Mouse (Mus musculus): ENCODE results near the gene Znhit1. TPM values are rescaled to one million over a fixed set of nuclear protein-coding genes. Genes with fewer than 3 reads are reported as not detected.
A peak's percentile ranks its signal among the peaks of the same experiment; 100 is the strongest.
"Not testable (repeated sequence)": the region's sequence is repeated elsewhere in the genome, so short reads cannot be mapped to it uniquely, and the experiment has no call there.

The Znhit1 gene
- total RNA-seq, 2 experiments from 2014 or later: 77.1 to 83.3 TPM

DNA sequence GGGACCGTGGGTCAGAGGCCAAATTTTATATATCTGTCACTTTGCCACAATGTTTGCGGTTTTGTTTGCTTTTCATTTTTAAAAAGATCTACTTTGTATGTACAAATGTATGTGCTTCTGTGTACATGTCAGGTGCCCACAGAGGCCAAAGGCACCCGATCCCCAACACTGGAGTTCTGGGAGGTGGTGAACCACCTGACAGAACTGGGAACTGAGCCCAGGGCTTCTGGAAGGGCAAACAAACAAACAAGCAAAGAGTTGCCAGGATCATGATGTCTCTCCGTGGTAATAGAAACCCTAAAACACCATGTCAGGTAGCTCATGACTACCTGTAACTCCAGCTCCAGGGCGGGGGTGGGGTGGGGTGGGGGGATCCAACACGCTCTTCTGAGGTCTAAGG lies 27.8 kb downstream of the Znhit1 start:
- DNase-seq (ENCODE audit: low spot score in 2 of 2): no peak
- no peak overlapping the region for H3K4me3 ChIP-seq
- TF ChIP-seq CTCF (conservative IDR thresholded peaks at IDR 0.05): no peak
- no peak overlapping the region for H3K27ac ChIP-seq

DNA sequence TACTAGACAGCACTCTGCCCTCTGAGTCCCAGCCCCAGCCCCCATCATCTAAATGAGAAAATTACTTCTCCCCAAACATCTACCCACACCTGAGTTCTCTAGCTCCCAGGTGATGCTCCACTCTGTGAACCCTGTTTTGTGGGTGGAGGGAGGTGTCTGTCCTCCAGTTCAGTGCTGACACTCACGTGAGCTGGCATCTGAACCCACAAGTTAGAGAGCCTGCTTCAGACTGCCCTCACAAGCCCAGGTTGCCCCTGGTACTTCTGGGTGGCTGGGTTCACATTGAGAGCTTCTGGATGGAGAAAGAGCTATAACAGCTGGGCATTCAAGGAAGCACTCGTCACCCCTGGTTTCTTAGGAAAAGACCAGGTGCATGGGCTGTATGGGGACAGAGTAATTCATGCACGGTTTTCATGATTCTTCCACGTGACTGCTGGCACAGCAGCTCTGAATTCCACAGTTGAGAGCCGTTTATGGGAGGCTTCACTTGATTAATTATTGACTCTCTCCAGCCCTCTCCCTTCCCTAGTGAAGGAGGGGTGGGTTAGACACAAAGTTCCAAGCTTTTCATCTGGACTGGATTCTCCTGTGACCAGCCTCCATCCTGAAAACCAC lies 28.7 kb downstream of the Znhit1 start:
- DNase-seq (ENCODE audit: low spot score in 2 of 2): no peak
- TF ChIP-seq CTCF (conservative IDR thresholded peaks at IDR 0.05): no peak
- Histone ChIP-seq H3K4me3 (no peak overlapping the region), H3K27ac (no peak overlapping the region)

DNA sequence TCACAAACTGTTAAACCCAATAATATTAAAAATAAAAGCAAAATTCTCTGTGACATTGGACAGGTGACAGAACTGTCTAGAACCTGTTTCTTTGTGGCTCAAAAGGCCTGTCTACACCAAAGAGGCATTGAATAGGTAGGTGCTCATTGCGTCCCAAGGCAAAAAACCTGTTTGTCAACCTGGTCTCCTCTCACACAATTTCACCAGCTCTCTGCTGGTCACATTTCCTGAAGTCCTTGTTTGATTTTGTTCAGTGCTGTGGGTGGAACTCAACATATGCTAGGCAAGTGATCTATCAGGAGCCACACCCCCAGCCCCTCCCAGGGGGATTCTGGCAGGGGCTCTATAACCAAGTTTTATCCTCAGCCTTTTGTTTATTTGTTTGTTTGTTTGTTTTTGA lies 30.6 kb downstream of the Znhit1 start:
- DNase-seq (ENCODE audit: low spot score in 2 of 2): no peak
- Histone ChIP-seq H3K27ac (no peak overlapping the region), H3K4me3 (no peak overlapping the region)
- TF ChIP-seq CTCF (conservative IDR thresholded peaks at IDR 0.05): no peak

DNA sequence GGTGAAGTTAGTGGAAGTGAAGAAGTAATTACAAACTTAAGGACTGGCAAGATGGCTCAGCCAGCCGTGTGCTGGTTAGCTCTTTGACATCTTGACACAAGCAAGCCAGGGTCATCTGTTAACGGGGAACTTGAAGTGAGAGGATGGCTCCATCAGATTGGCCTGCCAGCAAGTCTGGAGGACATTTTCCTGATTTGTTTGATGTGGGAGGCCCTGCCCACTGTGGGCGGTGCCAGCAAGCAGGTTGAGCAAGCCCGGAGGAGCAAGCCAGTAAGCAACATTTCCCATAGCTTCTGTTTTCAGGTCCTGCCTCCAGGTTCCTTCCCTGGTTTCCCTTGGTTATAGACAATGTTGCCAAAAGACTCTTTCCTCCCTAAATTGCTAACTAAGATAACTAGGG lies 32.2 kb downstream of the Znhit1 start:
- DNase-seq (ENCODE audit: low spot score in 2 of 2): no peak
- Histone ChIP-seq H3K4me3 (no peak overlapping the region), H3K27ac (no peak overlapping the region)
- TF ChIP-seq CTCF (conservative IDR thresholded peaks at IDR 0.05): no peak

DNA sequence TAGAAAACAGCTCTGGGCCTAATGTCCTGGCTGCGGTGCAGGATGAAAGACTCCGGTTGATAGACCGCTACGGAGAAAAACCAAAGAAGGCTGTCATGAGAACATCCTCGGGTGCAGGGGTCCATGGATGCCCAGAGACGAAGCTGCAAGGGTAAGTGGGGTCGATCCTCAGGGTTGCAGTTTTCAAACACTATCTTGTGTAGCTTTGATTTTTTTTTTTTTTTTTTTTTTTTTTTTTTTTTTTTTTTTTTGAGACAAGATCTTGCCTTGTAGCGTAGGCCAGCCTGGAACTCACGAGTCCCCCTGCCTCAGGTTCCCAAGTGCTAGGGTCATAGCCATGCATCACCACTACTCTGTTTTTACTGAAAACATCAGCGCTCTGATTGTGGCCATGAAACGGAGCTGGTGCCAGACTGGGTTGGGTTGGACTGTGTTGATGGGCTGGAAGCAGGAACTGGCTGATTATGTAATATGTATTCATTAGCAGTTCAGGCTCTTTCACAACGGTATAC lies 34.3 kb downstream of the Znhit1 start:
- TF ChIP-seq CTCF (conservative IDR thresholded peaks at IDR 0.05): no peak
- Histone ChIP-seq H3K4me3 (peak overlapping the region; percentile 65), H3K27ac (peak overlapping the region; percentile 90)
- DNase-seq (ENCODE audit: low spot score in 2 of 2): peak in 1 of 2 experiments; percentile 42

DNA sequence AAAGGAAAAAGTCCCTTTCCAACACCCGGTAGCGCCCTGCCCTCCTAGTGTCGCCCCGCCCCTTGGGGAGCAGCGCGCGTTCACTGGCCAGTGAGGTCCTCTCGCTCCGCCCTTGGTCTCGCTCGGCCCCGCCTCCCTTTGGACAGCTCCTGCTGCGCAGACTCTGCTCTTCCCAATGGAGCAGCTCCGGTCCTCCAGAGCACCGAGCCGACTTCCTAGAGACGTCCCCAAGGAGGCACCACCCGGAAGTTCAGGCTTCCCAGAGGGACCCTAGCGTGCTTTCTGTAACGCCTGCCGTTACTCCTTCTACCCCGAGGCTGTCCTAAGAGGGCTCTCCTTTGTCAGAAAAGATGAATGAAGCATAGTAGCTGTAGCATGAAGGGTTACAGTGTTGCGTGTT lies 34.8 kb downstream of the Znhit1 start, which contains the start of gene Fis1:
Gene Fis1 (plus strand): TSS at position 261 of the 400 bp plus-strand sequence.
- Histone ChIP-seq H3K4me3 (peak within 1 kb of the TSS; percentile 65), H3K27ac (peak within 1 kb of the TSS; percentile 90)
- TF ChIP-seq CTCF (conservative IDR thresholded peaks at IDR 0.05): peak; percentile 12; the same call in 1 of the 2 replicates

DNA sequence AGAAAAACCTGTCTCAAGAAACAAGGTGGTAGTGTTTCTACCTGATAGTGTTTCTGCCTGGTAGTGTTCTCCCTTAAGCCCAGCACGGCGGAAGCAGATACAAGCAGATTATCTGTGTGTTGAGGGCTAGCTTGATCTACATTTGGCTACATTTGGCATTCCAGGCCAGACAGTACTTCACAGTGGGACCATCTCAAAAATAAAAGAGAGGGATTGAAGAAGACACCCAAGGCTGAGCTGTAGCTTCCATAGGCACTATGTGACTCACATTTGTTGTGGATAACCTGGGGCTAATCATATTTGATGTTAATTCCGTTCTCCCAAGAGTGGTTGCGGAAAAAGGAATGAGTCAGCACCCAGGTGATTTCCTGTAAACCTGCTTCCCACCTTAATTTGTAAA lies 35.7 kb downstream of the Znhit1 start:
- no peak for TF ChIP-seq CTCF (conservative IDR thresholded peaks at IDR 0.05)
- H3K27ac ChIP-seq: no peak overlapping the region
- DNase-seq (ENCODE audit: low spot score in 2 of 2): no peak
- no peak overlapping the region for H3K4me3 ChIP-seq

More for the DNA sequence above, 34.8 kb downstream of the Znhit1 start, which contains the start of gene Fis1:
- DNase-seq (ENCODE audit: low spot score in 2 of 2): peak; percentile 96 to 97

DNA sequence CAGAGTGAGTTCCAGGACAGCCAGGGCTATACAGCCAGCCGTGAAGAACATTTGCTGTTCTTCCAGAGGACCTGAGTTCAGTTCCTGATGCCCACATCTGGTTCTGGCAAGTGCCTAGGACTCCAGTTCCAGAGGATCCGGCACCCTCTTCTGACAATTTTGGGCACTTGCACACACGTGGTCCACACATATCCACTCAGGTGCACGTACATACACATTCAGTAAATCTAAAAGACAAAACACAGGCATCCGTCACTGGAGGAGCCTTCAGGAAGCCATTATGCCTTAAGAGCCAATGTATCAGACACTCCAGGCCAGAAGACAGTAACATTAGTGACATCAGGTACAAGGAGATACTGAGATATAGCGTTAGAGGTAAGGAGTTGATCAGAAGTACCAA lies 37.3 kb downstream of the Znhit1 start:
- no peak for DNase-seq (ENCODE audit: low spot score in 2 of 2)
- no peak overlapping the region for H3K4me3 ChIP-seq
- no peak for TF ChIP-seq CTCF (conservative IDR thresholded peaks at IDR 0.05)
- no peak overlapping the region for H3K27ac ChIP-seq

DNA sequence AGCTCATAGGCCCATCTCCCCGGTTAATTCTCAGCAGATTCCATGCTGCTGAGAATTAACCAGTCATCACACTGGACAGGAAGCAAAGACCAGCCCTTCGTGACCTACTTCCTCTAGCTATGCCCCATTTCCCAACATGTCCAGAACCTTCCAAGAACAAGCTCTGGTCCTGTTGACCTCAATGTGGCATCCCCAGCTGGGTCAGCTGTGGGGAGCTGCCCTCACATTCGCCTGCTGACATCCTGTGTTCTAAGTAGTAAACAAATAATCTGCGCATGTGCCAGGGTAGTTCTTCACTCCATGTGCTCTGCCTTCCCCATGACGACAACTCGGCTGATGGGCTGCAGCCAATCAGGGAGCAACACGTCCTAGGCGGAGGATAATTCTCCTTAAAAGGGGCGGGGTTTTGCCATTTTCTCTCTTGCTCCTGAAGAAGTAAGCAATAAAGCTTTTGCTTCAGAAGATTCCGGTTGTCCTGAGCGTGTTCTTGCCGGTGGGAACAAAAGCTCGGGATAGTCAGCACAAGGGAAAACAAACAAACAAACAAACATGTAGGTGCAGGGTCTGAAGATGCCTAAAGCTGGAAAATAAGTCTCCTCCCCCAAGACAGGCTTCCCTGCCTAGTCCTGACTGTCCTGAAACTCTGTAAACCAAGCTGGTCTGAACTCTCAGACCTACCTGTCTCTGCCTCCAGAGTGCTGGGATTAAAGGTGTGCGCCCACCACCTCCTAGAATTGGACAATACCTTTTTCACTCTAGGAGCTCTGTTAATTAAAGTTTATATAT lies 38.1 kb downstream of the Znhit1 start:
- not testable (repeated sequence) for H3K4me3 ChIP-seq; DNase-seq (ENCODE audit: low spot score in 2 of 2); H3K27ac ChIP-seq

DNA sequence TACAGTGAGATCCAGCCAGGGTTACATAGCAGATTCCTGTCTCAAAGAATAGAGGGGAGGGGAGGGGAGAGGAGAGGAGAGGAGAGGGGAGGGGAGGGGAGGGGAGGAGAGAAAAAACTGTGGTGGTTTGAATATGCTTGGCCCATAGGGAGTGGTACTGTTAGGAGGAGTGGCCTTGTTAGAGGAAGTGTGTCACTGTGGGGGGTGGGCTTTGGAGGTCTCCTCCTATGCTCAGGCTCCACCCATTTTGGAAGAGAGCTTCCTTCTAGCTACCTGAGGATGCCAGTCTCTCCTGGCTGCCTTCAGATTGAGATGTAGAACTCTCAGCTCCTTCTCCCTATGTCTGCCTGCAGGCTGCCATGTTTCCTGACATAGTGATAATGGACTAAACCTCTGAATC lies 39.9 kb downstream of the Znhit1 start:
- no peak for TF ChIP-seq CTCF (conservative IDR thresholded peaks at IDR 0.05)
- no peak overlapping the region for H3K27ac ChIP-seq

DNA sequence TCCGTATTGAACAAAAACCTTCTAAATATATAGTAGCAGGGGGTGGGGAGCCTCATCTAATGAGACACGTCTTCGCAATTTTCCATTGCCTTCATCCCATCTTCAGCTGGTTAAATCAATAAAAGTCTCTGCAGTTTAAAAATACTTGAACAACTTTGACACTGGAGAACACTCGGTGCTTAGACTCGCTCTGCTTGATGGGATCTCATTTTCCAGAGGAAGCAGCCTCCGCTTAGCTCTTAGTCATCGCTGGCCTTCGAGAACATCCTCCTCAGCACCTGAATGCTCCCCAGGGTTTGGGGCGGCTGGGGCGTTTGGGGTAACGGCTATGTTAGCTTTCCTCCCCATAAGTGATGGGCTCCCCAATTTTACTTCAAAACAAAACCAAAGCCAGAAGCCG lies 42.7 kb downstream of the Znhit1 start:
- Histone ChIP-seq H3K4me3 (no peak overlapping the region), H3K27ac (no peak overlapping the region)
- DNase-seq (ENCODE audit: low spot score in 2 of 2): no peak
- no peak for TF ChIP-seq CTCF (conservative IDR thresholded peaks at IDR 0.05)

More for the DNA sequence above, 39.9 kb downstream of the Znhit1 start:
- no peak for DNase-seq (ENCODE audit: low spot score in 2 of 2)
- no peak overlapping the region for H3K4me3 ChIP-seq

DNA sequence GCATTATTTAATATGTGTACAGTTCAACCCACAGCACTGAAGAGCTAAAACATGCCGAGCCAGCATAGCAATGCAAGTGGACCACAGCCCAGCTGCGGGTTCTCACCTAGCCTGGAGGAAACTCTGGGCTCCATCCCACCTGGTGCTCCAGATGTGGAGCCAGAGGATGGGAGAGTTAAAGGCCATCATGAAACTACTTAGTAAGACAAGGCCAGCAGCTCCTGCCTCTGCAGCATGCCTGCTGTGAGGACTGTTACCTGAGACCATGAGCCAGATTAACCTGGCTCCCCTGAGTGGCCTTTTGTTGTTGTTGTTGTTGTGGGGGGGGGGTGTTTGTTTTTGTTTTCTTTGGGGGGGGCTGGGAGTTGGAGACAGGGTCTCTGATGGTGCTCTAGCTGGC lies 44.4 kb downstream of the Znhit1 start:
- DNase-seq (ENCODE audit: low spot score in 2 of 2): no peak
- no peak for TF ChIP-seq CTCF (conservative IDR thresholded peaks at IDR 0.05)
- H3K27ac ChIP-seq: no peak overlapping the region
- no peak overlapping the region for H3K4me3 ChIP-seq

DNA sequence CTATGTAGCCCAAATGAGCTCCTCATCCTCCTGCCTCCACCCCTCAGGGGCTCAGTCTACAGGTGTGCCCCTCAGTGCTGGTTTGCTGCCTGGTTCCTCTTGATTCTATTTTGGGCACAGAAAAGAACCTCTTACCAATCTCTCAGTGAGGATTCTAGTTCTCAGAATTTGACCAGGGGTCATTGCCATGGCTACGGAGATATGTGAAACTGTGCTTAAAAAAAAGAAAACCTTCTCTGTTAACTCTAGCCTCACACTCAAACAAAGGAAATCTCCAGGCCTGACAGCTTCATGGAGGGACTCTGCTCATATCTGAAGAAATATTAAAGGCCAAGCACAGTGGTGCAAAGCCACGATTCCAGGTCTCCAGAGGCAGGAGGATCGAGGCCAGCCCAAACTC lies 45.0 kb downstream of the Znhit1 start:
- Histone ChIP-seq H3K27ac (no peak overlapping the region), H3K4me3 (no peak overlapping the region)
- TF ChIP-seq CTCF (conservative IDR thresholded peaks at IDR 0.05): no peak
- DNase-seq (ENCODE audit: low spot score in 2 of 2): no peak
